Mouse (Mus musculus) liver, postnatal 0 days (tissue): ENCODE data around the gene Mcur1.

Experiments
- CTCF ChIP-seq: sonication (generic); IDR thresholded peaks from 2 replicates; pipeline ENCODE4 v1.5.1; 2016; ENCODE audit warnings: antibody characterized with exemption, low read depth
- EP300 ChIP-seq: IDR thresholded peaks from 2 replicates; pipeline ENCODE4 v1.6.1; 2016; ENCODE audit warnings: antibody characterized with exemption, low read depth, mild to moderate bottlenecking

DNA sequence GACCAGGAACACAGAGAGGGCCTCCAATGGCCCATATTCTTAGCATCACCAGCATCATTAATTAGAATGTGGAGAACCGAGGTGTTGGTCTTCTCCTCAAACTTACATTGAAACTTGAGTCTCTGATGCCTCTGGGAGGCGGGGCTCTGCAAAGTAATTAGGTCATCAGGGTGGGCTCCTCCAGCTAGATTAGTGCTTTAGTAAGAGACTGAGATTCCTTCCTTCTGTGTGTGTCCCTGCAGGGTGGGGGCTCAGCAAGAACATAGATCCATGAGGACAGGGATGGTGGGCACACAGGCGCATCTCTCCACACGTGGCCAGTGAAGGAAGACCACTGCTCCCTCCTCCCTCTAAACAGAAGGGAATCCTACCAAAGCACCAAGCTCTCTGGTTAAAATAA, 26.0 kb downstream of the Mcur1 start:
- TF ChIP-seq CTCF (no peak), EP300 (no peak)
